Mouse (Mus musculus) kidney, adult 2 months (tissue): ENCODE measurements around the gene Klf13. TPM values are rescaled to one million over a fixed set of nuclear protein-coding genes. Genes with fewer than 3 reads are reported as not detected.

Source experiments
- DNase-seq: peaks from one replicate; pipeline ENCODE4 v3.0.0; 2021
- H3K27ac ChIP-seq: fragments of 200-500 bp; 2 replicates; pipeline ENCODE4 v1.5.1; 2012; ENCODE audit warnings: low read depth, low read length, control low read depth, inconsistent platforms; ENCODE audit not compliant: insufficient read depth
- H3K27me3 ChIP-seq: fragments of 200-500 bp; replicated peaks from 2 replicates; pipeline ENCODE4 v1.6.1; 2012; ENCODE audit warnings: mild to moderate bottlenecking, moderate library complexity, low read length, inconsistent platforms; ENCODE audit not compliant: control insufficient read depth, insufficient read depth
- H3K36me3 ChIP-seq: fragments of 200-500 bp; 2 replicates; pipeline ENCODE4 v1.6.1; 2012; ENCODE audit warnings: mild to moderate bottlenecking, moderate library complexity, low read length, inconsistent platforms; ENCODE audit not compliant: control insufficient read depth, insufficient read depth
- H3K4me1 ChIP-seq: fragments of 200-500 bp; 2 replicates; pipeline ENCODE4 v1.6.1; 2011; ENCODE audit warnings: low read length; ENCODE audit not compliant: control insufficient read depth, insufficient read depth
- H3K4me3 ChIP-seq: fragments of 200-500 bp; 2 replicates; pipeline ENCODE4 v1.5.1; 2011; ENCODE audit warnings: mild to moderate bottlenecking, low read depth, low read length, control low read depth; ENCODE audit not compliant: insufficient read depth
- CTCF ChIP-seq: fragments of 200-500 bp; conservative IDR thresholded peaks from 2 replicates; pipeline ENCODE4 v1.5.1; 2011; ENCODE audit warnings: low read depth, mild to moderate bottlenecking, control low read depth, low read length, moderate library complexity, mixed read lengths; ENCODE audit not compliant: insufficient read depth, insufficient read length
- POLR2A ChIP-seq: fragments of 200-500 bp; IDR thresholded peaks from one replicate; pipeline ENCODE4 v1.6.1; 2011; ENCODE audit warnings: low read depth, low read length, control low read depth
- WGBS: fragments of 180-500 bp; shearing (Covaris S2); methylation state at CpG from one replicate; pipeline ENCODE4 v1.1.7; 2018; 5-methylcytosine and 5-hydroxymethylcytosine counted together
- polyA plus RNA-seq: library from polyadenylated mRNA; depleted of rRNA; stranded (reverse); fragments of >200 nt; gene quantifications from 2 replicates; pipeline ENCODE4 v1.2.3, GENCODE M21; 2012

The Klf13 gene
- polyA plus RNA-seq, 1 experiment: 31.2 TPM

DNA sequence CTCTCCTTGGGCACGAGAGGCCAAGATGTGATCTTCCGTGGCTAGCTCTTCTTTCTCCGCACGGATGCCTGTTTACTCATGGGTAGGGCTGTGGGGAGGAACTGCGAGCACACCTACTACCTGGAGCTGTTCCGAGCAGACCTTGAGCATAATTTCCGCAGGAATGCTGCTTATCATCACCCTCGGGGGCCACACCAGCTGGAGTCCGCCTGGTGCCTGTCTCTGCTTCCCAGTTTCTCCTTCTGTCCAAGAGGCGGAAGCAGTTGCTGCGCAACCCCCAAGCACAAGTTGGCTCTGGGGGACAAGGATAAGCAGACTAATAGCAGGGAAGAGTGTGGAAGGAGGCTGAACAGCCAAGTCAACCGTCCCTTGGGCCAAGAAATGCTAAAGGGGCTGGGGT lies 64.8 kb downstream of the Klf13 start:
- no peaks in the 10 kb centered on the region for H3K27me3 ChIP-seq
- WGBS: 79% methylated on average over 12 of the region's 12 CpGs
- no peak overlapping the region for H3K27ac ChIP-seq
- no peak overlapping the region for H3K4me3 ChIP-seq
- TF ChIP-seq CTCF (no peak), POLR2A (no peak)
- no peaks in the 10 kb centered on the region for H3K36me3 ChIP-seq
- DNase-seq: no peak
- H3K4me1 ChIP-seq: no peaks in the 10 kb centered on the region

DNA sequence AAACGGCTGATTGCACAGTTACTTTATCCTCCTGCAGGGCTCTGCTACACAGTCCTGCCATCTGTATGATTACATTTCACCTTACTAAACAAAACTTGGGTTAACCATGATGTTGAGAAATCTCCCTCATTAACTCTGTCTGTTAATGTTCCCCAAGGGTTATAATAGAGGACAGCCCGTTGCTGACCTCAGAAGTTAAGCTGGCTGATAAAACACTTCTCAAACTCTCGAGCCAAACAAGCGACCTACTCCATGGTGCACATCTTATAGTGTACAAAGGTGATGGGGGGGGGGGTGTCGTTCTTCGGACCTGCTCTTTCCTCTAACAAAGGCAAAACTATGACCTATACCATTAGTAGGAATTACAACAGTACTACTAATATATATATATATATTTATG lies 67.0 kb downstream of the Klf13 start:
- Histone ChIP-seq H3K27ac (no peak overlapping the region), H3K4me1 (no peaks in the 10 kb centered on the region), H3K27me3 (no peaks in the 10 kb centered on the region), H3K36me3 (no peaks in the 10 kb centered on the region), H3K4me3 (no peak overlapping the region)
- no peak for TF ChIP-seq POLR2A
- no peak for TF ChIP-seq CTCF
- 48% methylated on average over 6 of the region's 6 CpGs for WGBS
- DNase-seq: peak; percentile 28

DNA sequence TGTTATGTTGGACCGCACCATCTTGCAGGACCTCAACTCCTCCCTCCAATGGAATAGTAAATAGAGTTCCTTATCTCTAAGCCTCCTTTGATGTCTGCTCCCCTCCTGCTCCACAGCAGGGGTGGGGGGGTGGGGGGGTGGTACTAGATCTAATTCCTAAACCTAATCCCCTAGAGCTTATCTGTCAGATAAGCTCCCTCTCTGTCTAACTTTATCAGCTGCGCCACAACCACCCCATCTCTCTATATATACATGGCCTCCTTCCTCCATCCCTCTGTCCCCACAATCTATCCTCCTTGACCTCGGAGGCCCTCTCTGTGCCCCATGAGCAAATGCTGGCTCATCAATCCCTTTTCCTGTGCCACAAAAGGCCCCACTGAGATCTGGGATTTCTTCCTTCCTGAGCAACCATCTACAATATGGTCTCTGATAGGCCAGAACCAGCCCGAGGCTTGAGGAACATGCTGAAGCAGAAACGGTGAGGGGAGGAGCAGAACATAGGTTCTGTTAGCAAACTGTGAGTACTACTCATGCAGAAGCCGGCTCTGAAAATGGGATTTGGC lies 70.3 kb downstream of the Klf13 start:
- Histone ChIP-seq H3K27ac (no peak overlapping the region), H3K4me1 (no peaks in the 10 kb centered on the region), H3K4me3 (no peak overlapping the region), H3K27me3 (no peaks in the 10 kb centered on the region), H3K36me3 (no peaks in the 10 kb centered on the region)
- WGBS: 84% methylated on average over 6 of the region's 6 CpGs
- no peak for TF ChIP-seq CTCF
- TF ChIP-seq POLR2A: no peak
- no peak for DNase-seq

DNA sequence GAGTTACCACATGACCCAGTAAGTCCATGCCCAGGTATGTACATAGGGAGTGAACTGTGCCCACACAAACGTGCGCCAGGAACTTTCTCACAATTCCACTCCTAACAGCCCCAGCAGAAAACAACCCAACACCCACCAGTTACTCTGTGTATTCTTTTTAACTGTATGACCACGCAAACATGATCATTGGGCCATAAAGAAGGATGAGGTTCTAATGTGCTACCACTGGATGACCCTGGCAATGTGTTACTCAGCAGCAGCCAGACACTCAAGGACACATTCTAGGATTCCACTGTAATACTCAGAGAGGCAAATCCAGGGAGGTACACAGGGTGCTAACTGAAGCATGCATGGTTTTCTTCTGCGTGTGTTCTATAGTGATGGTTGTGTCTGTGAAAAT lies 72.8 kb downstream of the Klf13 start:
- Histone ChIP-seq H3K36me3 (no peaks in the 10 kb centered on the region), H3K4me1 (peaks cover 5% of the 10 kb centered on the region; the same call in 1 of the 2 replicates), H3K27me3 (no peaks in the 10 kb centered on the region), H3K4me3 (no peak overlapping the region), H3K27ac (no peak overlapping the region)
- TF ChIP-seq CTCF: no peak
- TF ChIP-seq POLR2A: no peak
- WGBS: 81% methylated on average over 4 of the region's 4 CpGs
- DNase-seq: no peak

DNA sequence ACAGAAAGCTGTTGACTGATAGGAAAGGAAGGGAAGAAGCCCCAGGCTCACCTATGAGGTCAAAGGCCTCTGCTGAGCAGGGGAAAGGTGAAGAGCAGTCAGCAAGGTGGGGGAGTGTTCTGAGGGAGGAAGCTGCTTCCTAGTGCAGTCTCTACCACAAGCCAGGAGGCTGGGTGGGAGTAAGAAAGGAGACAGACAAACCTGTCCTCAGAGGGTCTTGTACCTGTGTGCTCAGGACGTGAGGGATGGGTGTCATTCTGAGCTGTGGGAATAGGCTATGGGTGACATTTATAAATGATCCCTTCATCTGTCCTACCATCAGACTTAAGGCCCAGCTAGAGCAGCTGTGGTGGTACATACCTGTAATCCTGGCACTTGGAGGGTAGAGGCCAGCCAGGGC lies 75.7 kb downstream of the Klf13 start:
- 100% methylated on average over 1 of the region's 1 CpGs for WGBS
- H3K4me3 ChIP-seq: no peak overlapping the region
- no peak for DNase-seq
- H3K4me1 ChIP-seq: peaks cover 14% of the 10 kb centered on the region
- no peak for TF ChIP-seq POLR2A
- no peak for TF ChIP-seq CTCF
- H3K36me3 ChIP-seq: no peaks in the 10 kb centered on the region
- H3K27ac ChIP-seq: no peak overlapping the region
- H3K27me3 ChIP-seq: no peaks in the 10 kb centered on the region

DNA sequence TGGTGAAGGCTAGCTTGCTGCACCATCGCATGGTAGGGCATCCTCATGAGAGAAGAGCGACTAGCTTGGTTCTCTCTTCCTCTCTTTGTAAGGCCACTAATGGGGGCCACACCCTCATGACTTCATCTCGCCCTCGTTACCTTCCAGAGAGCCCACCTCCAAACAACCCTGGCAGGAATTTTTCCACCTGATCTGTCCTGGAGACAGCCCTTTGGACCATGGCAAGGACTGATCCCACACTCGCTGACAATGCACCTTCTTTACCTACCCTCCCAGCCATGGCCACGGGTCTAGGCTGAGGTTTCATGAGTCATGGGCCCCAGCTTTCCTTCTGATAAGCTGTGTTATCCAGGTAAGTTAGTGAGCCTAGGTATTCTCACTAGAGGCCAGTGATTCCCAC lies 77.6 kb downstream of the Klf13 start:
- no peaks in the 10 kb centered on the region for H3K27me3 ChIP-seq
- no peaks in the 10 kb centered on the region for H3K36me3 ChIP-seq
- H3K4me3 ChIP-seq: no peak overlapping the region
- DNase-seq: peak; percentile 50
- H3K4me1 ChIP-seq: peaks cover 14% of the 10 kb centered on the region
- TF ChIP-seq CTCF (no peak), POLR2A (no peak)
- 83% methylated on average over 6 of the region's 6 CpGs for WGBS
- no peak overlapping the region for H3K27ac ChIP-seq

DNA sequence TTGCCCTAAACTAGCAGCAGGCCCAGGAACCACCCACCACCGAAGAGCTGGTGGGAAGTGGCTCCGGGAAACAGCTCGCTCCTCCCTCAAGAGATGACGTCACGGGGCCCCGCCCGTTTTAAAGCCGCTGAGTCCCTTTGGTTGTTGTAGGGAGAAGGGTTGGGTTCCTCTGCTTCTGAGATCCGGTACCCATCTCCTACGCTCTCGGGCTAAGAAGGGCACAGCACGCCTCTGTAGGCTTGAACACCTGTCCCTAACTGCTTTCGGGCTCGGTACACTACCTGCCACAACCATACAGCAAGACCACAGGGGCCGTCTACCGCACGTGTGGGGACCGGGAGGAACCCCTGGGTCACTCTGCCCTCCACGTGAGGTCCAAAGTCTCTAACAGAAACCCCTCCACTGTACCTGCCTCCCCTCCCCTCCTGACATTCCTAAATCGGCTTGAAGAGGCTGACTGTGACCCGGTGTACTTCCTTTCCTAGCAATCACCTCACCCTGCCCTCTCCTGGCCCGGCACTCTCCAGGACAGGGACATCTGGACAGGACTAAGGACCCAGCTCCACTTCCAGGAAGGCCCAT lies 80.1 kb downstream of the Klf13 start:
- H3K27me3 ChIP-seq: no peaks in the 10 kb centered on the region
- H3K27ac ChIP-seq: peak overlapping the region; percentile 91
- peak; percentile 96 for DNase-seq
- TF ChIP-seq POLR2A: peak; percentile 47
- TF ChIP-seq CTCF: no peak
- peak overlapping the region; percentile 64 for H3K4me3 ChIP-seq
- no peaks in the 10 kb centered on the region for H3K36me3 ChIP-seq
- 6% methylated on average over 22 of the region's 22 CpGs for WGBS
- H3K4me1 ChIP-seq: peaks cover 14% of the 10 kb centered on the region
